Mouse (Mus musculus) olfactory bulb, adult 2 months (tissue): ENCODE results near the gene Ppp1r12a. TPM values are rescaled to one million over a fixed set of nuclear protein-coding genes. Genes with fewer than 3 reads are reported as not detected.

Experiments
- H3K27ac ChIP-seq: fragments of 200-500 bp; 2 replicates; pipeline ENCODE4 v1.5.1; 2012; ENCODE audit warnings: low read depth, low read length; ENCODE audit not compliant: insufficient read depth
- H3K4me1 ChIP-seq: fragments of 200-500 bp; 2 replicates; pipeline ENCODE4 v1.6.1; 2012; ENCODE audit warnings: low read length; ENCODE audit not compliant: control insufficient read depth, insufficient read depth
- H3K4me3 ChIP-seq: fragments of 200-500 bp; 2 replicates; pipeline ENCODE4 v1.5.1; 2012; ENCODE audit warnings: mild to moderate bottlenecking, low read depth, low read length, moderate library complexity; ENCODE audit not compliant: insufficient read depth
- CTCF ChIP-seq: fragments of 200-500 bp; IDR thresholded peaks from 2 replicates; pipeline ENCODE4 v1.5.1; 2012; ENCODE audit warnings: low read depth, mild to moderate bottlenecking, low read length, moderate library complexity; ENCODE audit not compliant: insufficient read depth
- POLR2A ChIP-seq: fragments of 200-500 bp; IDR thresholded peaks from 2 replicates; pipeline ENCODE4 v1.6.1; 2012; ENCODE audit warnings: mild to moderate bottlenecking, low read depth, low read length, moderate library complexity; ENCODE audit not compliant: insufficient read depth
- WGBS: fragments of 180-500 bp; shearing (Covaris S2); methylation state at CpG from one replicate; pipeline ENCODE4 v1.1.7; 2018; 5-methylcytosine and 5-hydroxymethylcytosine counted together
- polyA plus RNA-seq: library from polyadenylated mRNA; stranded (reverse); fragments of >200 nt; gene quantifications from 2 replicates; pipeline ENCODE4 v1.2.4, GENCODE M21; 2012; ENCODE audit warnings: low replicate concordance; ENCODE audit not compliant: missing spikeins, insufficient read depth, insufficient read length

Ppp1r12a gene
- polyA plus RNA-seq, 1 experiment: 194 TPM

GRCm38 (mm10) chr10:108290046-108290445 is 128.1 kb downstream of the Ppp1r12a start:
- Histone ChIP-seq H3K27ac (no peak overlapping the region), H3K4me1 (no peaks in the 10 kb centered on the region), H3K4me3 (no peak overlapping the region)
- TF ChIP-seq CTCF: no peak
- no peak for TF ChIP-seq POLR2A
- WGBS: 96% methylated on average over 13 of the region's 13 CpGs

GRCm38 (mm10) chr10:108291688-108292471 is 129.9 kb downstream of the Ppp1r12a start:
- H3K4me3 ChIP-seq: no peak overlapping the region
- no peak overlapping the region for H3K27ac ChIP-seq
- 49% methylated on average over 12 of the region's 12 CpGs for WGBS
- TF ChIP-seq POLR2A (no peak), CTCF (no peak)
- H3K4me1 ChIP-seq: no peaks in the 10 kb centered on the region

GRCm38 (mm10) chr10:108292651-108293050 is 130.7 kb downstream of the Ppp1r12a start:
- WGBS: 92% methylated on average over 4 of the region's 4 CpGs
- no peak overlapping the region for H3K27ac ChIP-seq
- no peaks in the 10 kb centered on the region for H3K4me1 ChIP-seq
- TF ChIP-seq CTCF (no peak), POLR2A (no peak)
- no peak overlapping the region for H3K4me3 ChIP-seq

- Histone ChIP-seq H3K27ac (no peak overlapping the region), H3K4me1 (no peaks in the 10 kb centered on the region), H3K4me3 (no peak overlapping the region)
- TF ChIP-seq CTCF (no peak), POLR2A (no peak)
- WGBS: 93% methylated on average over 16 of the region's 16 CpGs
Measured at GRCm38 (mm10) chr10:108293620-108294195, 131.7 kb downstream of the Ppp1r12a start.

- H3K4me1 ChIP-seq: no peaks in the 10 kb centered on the region
- 86% methylated on average over 7 of the region's 7 CpGs for WGBS
- no peak overlapping the region for H3K27ac ChIP-seq
- no peak overlapping the region for H3K4me3 ChIP-seq
- TF ChIP-seq CTCF: no peak
- TF ChIP-seq POLR2A: no peak
Measured at GRCm38 (mm10) chr10:108294766-108295165, 132.8 kb downstream of the Ppp1r12a start.

- H3K4me1 ChIP-seq: 0 out of 2 replicates have a peak, but pooled peaks cover 2% of the 10 kb centered on the region
- H3K27ac ChIP-seq: no peak overlapping the region
- H3K4me3 ChIP-seq: no peak overlapping the region
- WGBS: 84% methylated on average over 7 of the region's 7 CpGs
- TF ChIP-seq POLR2A: no peak
- TF ChIP-seq CTCF: no peak
Measured at GRCm38 (mm10) chr10:108296446-108296845, 134.5 kb downstream of the Ppp1r12a start.

- Histone ChIP-seq H3K4me1 (0 out of 2 replicates have a peak, but pooled peaks cover 2% of the 10 kb centered on the region), H3K4me3 (no peak overlapping the region), H3K27ac (no peak overlapping the region)
- WGBS: 95% methylated on average over 13 of the region's 13 CpGs
- no peak for TF ChIP-seq CTCF
- no peak for TF ChIP-seq POLR2A
Measured at GRCm38 (mm10) chr10:108298261-108298660, 136.3 kb downstream of the Ppp1r12a start.

GRCm38 (mm10) chr10:108298841-108299545 is 137.0 kb downstream of the Ppp1r12a start:
- Histone ChIP-seq H3K4me3 (no peak overlapping the region), H3K4me1 (0 out of 2 replicates have a peak, but pooled peaks cover 2% of the 10 kb centered on the region), H3K27ac (no peak overlapping the region)
- no peak for TF ChIP-seq POLR2A
- no peak for TF ChIP-seq CTCF
- WGBS: 88% methylated on average over 17 of the region's 17 CpGs

GRCm38 (mm10) chr10:108299828-108300227 is 137.8 kb downstream of the Ppp1r12a start:
- no peak overlapping the region for H3K27ac ChIP-seq
- no peak overlapping the region for H3K4me3 ChIP-seq
- TF ChIP-seq CTCF (no peak), POLR2A (no peak)
- H3K4me1 ChIP-seq: 0 out of 2 replicates have a peak, but pooled peaks cover 2% of the 10 kb centered on the region
- 83% methylated on average over 11 of the region's 11 CpGs for WGBS
